Mouse (Mus musculus) megakaryocyte, embryonic 14.5 days (primary cell): ENCODE measurements around the gene Ror1. TPM values are rescaled to one million over a fixed set of nuclear protein-coding genes. Genes with fewer than 3 reads are reported as not detected.

Source experiments
- H3K27me3 ChIP-seq: replicated peaks from 2 replicates; pipeline ENCODE3; 2012; ENCODE audit warnings: inconsistent platforms
- H3K36me3 ChIP-seq: replicated peaks from 2 replicates; pipeline ENCODE3; 2012; ENCODE audit warnings: low read length, inconsistent platforms, mixed read lengths
- H3K4me1 ChIP-seq: 2 replicates; pipeline ENCODE4 v1.6.1; 2012; ENCODE audit warnings: inconsistent platforms
- H3K4me3 ChIP-seq: replicated peaks from 2 replicates; pipeline ENCODE3; 2012; ENCODE audit warnings: moderate library complexity, mild to moderate bottlenecking, inconsistent platforms
- H3K9me3 ChIP-seq: 2 replicates; pipeline ENCODE4 v1.6.1; 2012; ENCODE audit warnings: inconsistent platforms
- FLI1 ChIP-seq: IDR thresholded peaks from 2 replicates; pipeline ENCODE4 v1.6.1; 2012; ENCODE audit warnings: low read length, inconsistent platforms, mixed read lengths
- GATA1 ChIP-seq: IDR thresholded peaks from 3 replicates; pipeline ENCODE4 v1.6.1; 2012; ENCODE audit warnings: mixed read lengths, low read length, inconsistent platforms, borderline replicate concordance
- polyA plus RNA-seq: library from polyadenylated mRNA; stranded (reverse); fragments of >175 nt; gene quantifications from 2 replicates; pipeline ENCODE4 v1.2.3, GENCODE M21; 2012; ENCODE audit warnings: low replicate concordance; ENCODE audit not compliant: insufficient read depth

Ror1 gene
- polyA plus RNA-seq, 1 experiment, result not detected

- Histone ChIP-seq H3K4me3 (no peak overlapping the region), H3K36me3 (no peaks in the 10 kb centered on the region), H3K9me3 (no peaks in the 10 kb centered on the region), H3K27me3 (peaks cover 2% of the 10 kb centered on the region), H3K4me1 (no peaks in the 10 kb centered on the region)
- TF ChIP-seq FLI1 (no peak), GATA1 (no peak)
Measured at GRCm38 (mm10) chr4:100108551-100108950, 13.0 kb downstream of the Ror1 start.

DNA sequence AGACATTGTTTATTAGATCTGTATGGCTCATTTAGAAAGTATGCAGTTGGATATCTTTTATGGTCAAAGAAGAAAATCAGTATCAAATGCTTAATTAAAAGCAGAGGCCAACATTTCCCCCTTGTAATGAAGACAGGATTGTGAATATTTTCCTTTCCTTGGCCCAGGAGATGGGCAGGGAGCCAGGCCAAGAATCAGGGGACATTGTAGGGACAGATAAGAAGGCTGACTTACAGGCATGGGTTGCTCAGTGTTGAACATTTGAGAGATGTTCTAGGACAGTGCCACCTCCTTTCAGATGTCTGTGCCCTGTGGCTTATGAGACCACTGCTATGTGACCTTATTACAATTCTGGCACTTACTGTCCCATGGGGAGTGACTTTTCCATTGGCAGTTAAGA is 18.6 kb downstream of the Ror1 start:
- Histone ChIP-seq H3K36me3 (no peaks in the 10 kb centered on the region), H3K4me3 (no peak overlapping the region), H3K4me1 (no peaks in the 10 kb centered on the region), H3K27me3 (peaks cover 2% of the 10 kb centered on the region), H3K9me3 (no peaks in the 10 kb centered on the region)
- no peak for TF ChIP-seq FLI1
- no peak for TF ChIP-seq GATA1

GRCm38 (mm10) chr4:100116366-100116765 is 20.8 kb downstream of the Ror1 start:
- Histone ChIP-seq H3K36me3 (no peaks in the 10 kb centered on the region), H3K9me3 (0 out of 2 replicates have a peak, but pooled peaks cover 3% of the 10 kb centered on the region), H3K4me3 (no peak overlapping the region), H3K27me3 (no peaks in the 10 kb centered on the region), H3K4me1 (no peaks in the 10 kb centered on the region)
- no peak for TF ChIP-seq FLI1
- TF ChIP-seq GATA1, result no peak

- Histone ChIP-seq H3K27me3 (no peaks in the 10 kb centered on the region), H3K36me3 (no peaks in the 10 kb centered on the region), H3K4me3 (no peak overlapping the region), H3K9me3 (0 out of 2 replicates have a peak, but pooled peaks cover 3% of the 10 kb centered on the region), H3K4me1 (no peaks in the 10 kb centered on the region)
- TF ChIP-seq GATA1 (no peak), FLI1 (no peak)
Measured at GRCm38 (mm10) chr4:100118676-100119075, 23.1 kb downstream of the Ror1 start.

GRCm38 (mm10) chr4:100119431-100119830 is 23.8 kb downstream of the Ror1 start:
- TF ChIP-seq FLI1 (no peak), GATA1 (no peak)
- Histone ChIP-seq H3K9me3 (0 out of 2 replicates have a peak, but pooled peaks cover 3% of the 10 kb centered on the region), H3K27me3 (no peaks in the 10 kb centered on the region), H3K4me3 (no peak overlapping the region), H3K36me3 (no peaks in the 10 kb centered on the region), H3K4me1 (no peaks in the 10 kb centered on the region)

GRCm38 (mm10) chr4:100120547-100120946 is 25.0 kb downstream of the Ror1 start:
- Histone ChIP-seq H3K27me3 (no peaks in the 10 kb centered on the region), H3K36me3 (no peaks in the 10 kb centered on the region), H3K4me1 (no peaks in the 10 kb centered on the region), H3K4me3 (no peak overlapping the region), H3K9me3 (0 out of 2 replicates have a peak, but pooled peaks cover 3% of the 10 kb centered on the region)
- no peak for TF ChIP-seq GATA1
- TF ChIP-seq FLI1, result no peak

- Histone ChIP-seq H3K9me3 (0 out of 2 replicates have a peak, but pooled peaks cover 9% of the 10 kb centered on the region), H3K36me3 (no peaks in the 10 kb centered on the region), H3K4me1 (no peaks in the 10 kb centered on the region), H3K4me3 (no peak overlapping the region), H3K27me3 (no peaks in the 10 kb centered on the region)
- TF ChIP-seq GATA1, result no peak
- no peak for TF ChIP-seq FLI1
Measured at GRCm38 (mm10) chr4:100122436-100122835, 26.8 kb downstream of the Ror1 start.

DNA sequence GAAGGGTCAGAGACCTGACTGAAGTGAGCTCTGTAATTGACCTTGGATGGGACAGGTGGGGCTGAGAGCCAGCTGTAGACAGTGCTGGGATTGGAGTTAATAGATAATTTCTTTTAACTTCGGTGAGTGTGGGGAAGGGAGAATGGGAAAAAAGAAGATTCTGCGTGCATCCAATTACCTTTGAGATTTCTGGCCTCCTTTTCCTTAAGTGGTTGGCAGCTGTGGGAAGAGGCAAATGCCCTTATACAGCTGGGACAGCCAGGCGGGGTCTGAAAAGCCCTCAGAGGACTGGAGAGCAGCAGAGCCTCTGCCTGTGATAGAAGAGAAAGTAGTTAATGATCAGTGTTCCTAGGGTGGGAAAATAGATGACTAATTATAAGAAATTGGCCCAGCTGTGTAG is 27.9 kb downstream of the Ror1 start:
- no peaks in the 10 kb centered on the region for H3K4me1 ChIP-seq
- H3K4me3 ChIP-seq, result no peak overlapping the region
- H3K36me3 ChIP-seq, result no peaks in the 10 kb centered on the region
- TF ChIP-seq FLI1 (no peak), GATA1 (no peak)
- no peaks in the 10 kb centered on the region for H3K27me3 ChIP-seq
- 0 out of 2 replicates have a peak, but pooled peaks cover 14% of the 10 kb centered on the region for H3K9me3 ChIP-seq

DNA sequence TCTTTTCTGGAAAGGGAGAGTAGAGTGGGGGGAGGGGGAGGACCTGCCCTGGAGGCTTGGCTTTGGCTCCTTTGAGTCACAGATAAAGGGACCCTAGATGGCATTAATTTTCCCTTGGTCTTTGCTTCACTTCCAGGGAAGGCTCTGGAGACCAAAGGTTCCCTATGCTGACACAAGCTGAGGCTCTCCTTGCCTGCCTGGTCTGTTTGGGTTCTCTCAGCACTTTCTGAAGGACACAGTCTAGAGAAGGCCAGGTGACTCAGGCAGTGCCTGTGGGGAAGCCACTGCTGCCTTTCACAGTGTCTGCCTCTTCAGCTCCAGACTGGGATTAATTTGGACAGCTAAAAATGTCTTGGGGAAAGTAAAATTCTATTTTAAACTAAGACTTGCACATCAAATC is 28.5 kb downstream of the Ror1 start:
- H3K4me1 ChIP-seq, result no peaks in the 10 kb centered on the region
- no peak overlapping the region for H3K4me3 ChIP-seq
- TF ChIP-seq GATA1 (no peak), FLI1 (no peak)
- H3K27me3 ChIP-seq, result no peaks in the 10 kb centered on the region
- H3K9me3 ChIP-seq, result 0 out of 2 replicates have a peak, but pooled peaks cover 15% of the 10 kb centered on the region
- H3K36me3 ChIP-seq, result no peaks in the 10 kb centered on the region

- TF ChIP-seq GATA1 (no peak), FLI1 (no peak)
- Histone ChIP-seq H3K4me1 (no peaks in the 10 kb centered on the region), H3K36me3 (no peaks in the 10 kb centered on the region), H3K9me3 (0 out of 2 replicates have a peak, but pooled peaks cover 15% of the 10 kb centered on the region), H3K27me3 (no peaks in the 10 kb centered on the region), H3K4me3 (no peak overlapping the region)
Measured at GRCm38 (mm10) chr4:100124935-100125334, 29.3 kb downstream of the Ror1 start.
